Mouse (Mus musculus) c-Kit-positive CD71-negative TER-119-negative erythroid progenitor cells, embryonic 14.5 days (primary cell): ENCODE measurements around the gene Ntn5.
A peak's percentile ranks its signal among the peaks of the same experiment; 100 is the strongest.
"Not testable (repeated sequence)": the region's sequence is repeated elsewhere in the genome, so short reads cannot be mapped to it uniquely, and the experiment has no call there.

Experiments used
- DNase-seq: peaks from one replicate; pipeline ENCODE4 v3.0.0-alpha.2; 2013; ENCODE audit warnings: low read depth

Gene Ntn5

GRCm38 (mm10) chr7:45660746-45661478 is 22.9 kb upstream of the Ntn5 start:
- peak; percentile 30 for DNase-seq

DNA sequence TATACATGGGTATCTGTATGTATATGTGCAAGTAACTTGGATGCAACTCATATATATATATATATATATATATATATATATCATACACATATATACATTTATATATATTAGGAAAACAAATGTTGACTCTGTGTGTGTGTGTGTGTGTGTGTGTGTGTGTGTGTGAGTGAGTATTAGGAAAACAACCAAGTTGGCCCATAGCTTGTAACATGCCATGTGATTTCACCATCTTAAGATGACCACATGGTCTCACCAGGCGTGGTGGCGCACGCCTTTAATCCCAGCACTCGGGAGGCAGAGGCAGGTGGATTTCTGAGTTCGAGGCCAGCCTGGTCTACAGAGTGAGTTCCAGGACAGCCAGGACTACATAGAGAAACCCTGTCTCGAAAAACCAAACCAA is 22.1 kb upstream of the Ntn5 start:
- not testable (repeated sequence) for DNase-seq

GRCm38 (mm10) chr7:45665303-45666138 is 18.3 kb upstream of the Ntn5 start:
- DNase-seq: no peak

DNA sequence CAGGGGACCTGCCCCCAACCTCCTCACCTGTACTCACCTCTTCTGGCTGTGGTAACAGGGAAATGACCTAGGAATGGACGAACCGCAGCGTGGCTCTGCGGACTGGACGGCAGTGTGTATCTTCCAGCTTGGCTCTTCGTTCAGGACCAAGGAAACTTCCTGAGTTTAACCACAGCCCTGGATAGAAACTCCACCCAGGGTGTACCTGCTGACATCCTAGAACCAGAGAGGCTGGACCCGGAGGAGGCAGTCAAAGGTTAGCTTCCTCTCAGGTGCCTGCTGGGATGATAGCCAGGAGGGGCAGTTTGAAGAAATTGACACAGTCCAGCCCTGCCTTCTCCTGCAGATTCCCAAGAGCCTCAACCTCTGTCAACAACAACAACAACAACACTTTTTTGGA is 17.7 kb upstream of the Ntn5 start, which contains the start of gene Fut2:
Fut2 (minus strand) TSS at position 234 of the 400 bp plus-strand sequence.
- DNase-seq: no peak

DNA sequence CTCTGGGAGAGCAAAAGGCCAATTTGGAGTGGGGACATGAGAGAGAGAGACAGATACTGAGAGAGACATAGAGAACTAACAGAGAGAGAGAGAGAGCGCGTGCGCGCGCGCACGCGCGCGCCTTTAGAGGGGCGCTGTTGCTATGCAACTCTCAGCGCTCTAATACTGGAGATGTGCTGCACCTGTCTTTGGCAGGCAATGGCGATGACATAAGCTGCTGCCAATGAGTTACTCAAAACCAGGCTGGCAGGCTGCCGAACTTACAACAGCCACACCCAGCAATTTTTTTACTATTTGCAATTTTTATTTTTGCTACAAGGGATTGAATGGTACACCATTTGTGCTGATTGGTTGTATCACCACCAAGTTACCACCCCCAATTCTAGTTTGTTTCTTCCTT is 16.1 kb upstream of the Ntn5 start:
- no peak for DNase-seq

GRCm38 (mm10) chr7:45668921-45669320 is 14.9 kb upstream of the Ntn5 start:
- DNase-seq: no peak

DNA sequence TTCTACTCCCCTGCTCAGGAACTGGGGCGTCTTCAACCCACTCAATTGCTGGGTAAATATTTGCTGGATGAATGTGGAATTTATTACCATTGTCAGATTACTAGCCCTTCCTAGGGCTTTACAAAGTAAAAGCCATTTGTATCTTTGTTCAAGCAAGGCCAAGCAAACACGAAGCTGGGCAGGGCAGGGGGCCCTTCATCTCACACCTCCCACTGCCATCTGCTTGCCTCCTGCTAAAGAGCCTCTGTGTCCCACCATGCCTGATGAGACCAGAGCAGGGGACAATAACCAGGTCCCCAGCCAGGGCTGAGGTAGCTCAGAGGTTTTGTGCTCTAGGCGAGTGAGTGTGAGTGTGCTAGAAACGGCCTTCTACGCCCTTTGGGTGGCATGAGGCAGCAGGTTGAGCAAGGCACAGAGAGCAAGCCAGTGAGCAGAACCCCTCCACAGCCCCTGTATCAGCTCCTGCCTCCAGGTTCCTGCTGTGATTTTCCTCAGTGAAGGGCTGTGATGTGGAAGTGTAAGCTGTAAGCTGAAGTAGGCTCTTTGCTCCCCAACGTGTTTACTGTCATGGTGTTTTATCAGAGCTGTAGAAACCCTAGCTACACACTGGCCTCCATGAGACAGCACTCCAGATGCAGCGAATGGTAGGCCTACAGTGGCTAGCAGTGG is 6.1 kb upstream of the Ntn5 start:
- no peak for DNase-seq

DNA sequence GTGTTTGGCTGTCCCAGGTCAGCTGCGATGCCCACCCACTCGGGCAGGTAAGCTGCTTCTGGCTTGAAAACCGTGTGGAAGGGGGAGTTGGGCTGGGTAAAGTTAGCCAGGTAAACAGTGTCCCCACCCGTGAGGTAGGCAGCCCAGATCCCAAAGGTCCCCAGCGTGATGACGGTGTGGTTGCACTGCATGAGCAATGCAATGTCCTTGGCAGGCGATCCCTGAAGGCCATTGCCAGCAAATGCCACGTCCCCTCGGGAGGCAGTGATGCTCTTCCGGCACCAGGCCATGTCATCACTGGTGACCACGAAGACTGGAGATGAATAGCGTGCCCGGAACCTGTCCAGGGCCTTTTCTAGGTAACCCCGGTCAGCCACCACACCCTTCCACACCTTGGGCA is 5.3 kb upstream of the Ntn5 start:
- DNase-seq: no peak

DNA sequence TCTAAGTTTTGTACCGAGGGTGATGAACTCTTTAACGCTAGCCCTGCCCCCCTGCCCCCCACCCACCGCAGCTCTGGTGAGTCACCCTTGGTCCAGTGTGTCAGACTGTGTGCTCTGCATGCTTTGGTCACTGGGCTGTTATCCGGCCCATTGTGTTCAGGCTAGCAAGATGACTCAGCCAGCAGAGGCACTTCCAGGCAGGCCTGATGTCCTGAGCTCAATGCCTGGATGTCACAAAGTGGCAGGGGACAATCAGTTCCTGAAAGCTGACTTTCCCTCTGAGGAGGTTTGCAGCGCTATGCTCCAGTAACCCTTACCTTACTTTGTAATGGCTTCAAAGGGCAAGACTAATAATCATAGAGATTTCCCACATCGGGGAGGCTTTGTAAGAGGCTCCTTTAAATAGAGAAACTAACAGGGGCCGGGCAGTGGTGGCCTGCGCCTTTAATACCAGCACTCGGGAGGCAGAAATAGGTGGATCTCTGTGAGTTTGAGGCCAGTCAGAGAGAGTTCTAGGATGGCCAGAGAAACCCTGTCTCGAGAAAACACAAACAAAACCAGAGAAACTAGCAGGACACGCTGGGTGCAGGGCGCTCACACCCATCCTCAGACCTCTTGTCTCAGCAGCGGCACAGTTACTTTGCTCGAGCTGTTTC is 3.7 kb upstream of the Ntn5 start:
- no peak for DNase-seq

GRCm38 (mm10) chr7:45681046-45681736 is 2.6 kb upstream of the Ntn5 start:
- no peak for DNase-seq

DNA sequence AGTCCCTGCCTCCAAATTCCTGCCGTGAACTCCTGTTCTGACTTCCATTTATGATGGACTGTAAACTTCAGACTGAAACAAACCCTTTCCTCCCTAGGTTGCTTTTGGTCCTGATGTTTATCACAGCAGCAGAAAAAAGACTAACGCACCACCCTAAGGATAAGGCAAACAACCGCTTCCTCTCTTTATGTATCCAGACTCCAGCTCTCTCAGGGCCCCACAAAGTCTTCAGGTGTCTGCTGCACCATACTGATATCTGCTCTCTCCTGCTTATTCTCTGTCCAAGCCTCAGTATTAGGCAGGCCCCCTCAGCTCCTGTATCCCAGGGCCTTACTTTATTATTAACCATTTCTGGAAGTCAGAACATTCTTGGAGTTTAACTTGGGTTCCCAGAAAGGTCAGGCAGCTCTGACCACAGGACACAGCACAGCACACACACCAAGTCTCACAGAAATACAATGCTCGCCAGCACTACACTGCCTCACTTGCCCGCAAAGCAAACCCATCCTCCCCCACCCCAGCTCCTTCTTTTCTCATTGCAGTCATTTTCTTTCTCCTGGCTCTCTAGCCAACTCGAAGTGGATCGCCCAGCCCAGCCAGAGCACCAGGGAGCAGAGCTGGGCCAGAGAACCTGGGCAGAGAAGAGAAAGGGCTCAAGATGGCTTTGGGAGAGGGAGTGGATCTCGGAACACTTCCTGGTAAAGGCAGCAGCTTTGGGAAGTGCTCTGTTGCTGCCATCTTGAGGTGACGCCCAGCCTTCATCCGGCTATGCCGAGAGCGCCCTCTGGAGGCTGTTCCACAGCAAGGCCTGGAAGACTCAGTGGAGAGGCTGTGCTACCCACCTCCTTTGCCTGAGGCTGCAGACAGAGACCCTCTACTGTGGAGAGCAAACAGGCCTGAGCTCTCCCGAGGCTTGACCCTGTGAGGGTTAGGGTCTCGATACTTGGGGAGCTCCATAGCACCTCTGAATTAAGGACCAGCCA is 1.4 kb upstream of the Ntn5 start:
- DNase-seq: peak; percentile 87

- no peak for DNase-seq
Measured at GRCm38 (mm10) chr7:45685811-45686210, 2.0 kb downstream of the Ntn5 start.

- no peak for DNase-seq
Measured at GRCm38 (mm10) chr7:45686841-45687240, 3.0 kb downstream of the Ntn5 start.

GRCm38 (mm10) chr7:45689099-45689498 is 5.3 kb downstream of the Ntn5 start:
- DNase-seq: no peak

DNA sequence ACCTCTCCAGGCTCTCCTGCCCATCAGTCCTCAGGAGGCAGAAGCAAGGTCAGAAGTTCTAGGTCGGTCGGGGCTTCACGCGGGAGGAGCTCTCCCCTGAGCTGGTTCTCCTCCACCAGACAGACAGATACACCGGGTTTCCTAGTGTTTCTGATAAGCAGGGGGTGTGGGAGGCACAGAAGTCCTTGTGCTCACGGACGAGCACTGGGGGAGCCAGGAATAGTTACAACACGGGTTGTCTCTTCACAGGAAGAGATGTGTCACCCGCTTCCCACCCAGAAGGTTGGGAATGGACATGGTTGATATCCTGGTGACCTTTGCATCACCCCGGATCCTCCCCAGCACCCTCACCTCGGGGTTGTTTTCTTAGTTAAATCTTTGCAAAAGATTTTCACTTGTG is 6.0 kb downstream of the Ntn5 start:
- no peak for DNase-seq

DNA sequence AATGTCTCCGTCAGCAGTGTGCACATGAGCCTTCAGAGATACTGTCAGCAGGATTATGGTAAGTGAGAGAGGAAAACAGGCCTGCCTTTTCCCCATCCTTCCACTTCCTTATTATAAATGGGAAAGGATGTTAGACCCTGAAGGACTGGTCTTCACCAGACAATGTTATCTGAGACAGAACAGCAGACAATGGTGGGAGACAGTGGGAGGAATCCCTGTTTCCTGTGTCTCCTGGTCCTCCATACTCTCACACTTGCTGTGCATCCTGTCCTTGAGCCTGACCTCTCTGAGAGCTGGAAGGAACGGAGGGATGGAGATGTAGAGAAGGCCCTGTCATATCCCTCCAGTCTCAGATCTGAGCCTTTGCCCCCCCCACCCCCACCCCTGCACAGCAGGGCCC is 8.5 kb downstream of the Ntn5 start:
- DNase-seq: no peak

DNA sequence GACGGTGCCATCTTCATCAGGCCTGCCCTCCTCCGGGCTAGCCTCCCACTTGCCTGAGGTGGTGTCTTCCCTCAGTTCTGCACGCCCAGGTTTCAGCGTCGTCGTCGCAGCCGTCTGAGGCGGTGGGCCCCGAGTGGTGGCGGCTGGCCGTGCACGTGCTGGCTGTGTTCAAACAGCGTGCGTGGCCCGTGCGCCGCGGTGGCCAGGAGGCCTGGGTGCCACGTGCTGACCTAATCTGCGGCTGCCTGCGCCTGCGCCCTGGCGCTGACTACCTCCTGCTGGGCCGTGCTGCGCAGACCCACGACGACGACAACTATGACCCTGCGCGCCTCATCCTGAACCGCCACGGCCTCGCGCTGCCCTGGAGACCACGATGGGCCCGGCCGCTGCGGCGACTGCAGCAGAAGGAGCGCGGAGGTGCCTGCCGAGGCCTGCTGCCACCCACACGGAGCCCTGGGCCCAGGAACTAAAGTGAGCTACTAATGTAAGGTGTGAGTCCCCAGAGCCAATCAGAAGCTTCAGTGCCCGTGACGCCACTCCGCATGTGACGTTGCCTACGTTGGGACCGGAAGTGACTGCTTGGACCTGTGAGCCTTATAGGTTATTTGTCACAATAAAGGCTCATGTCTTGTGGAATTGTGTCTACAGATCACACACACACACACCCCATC is 10.2 kb downstream of the Ntn5 start, which contains the start of gene Sec1:
Sec1 (minus strand) TSS at position 482 of the 671 bp plus-strand sequence.
- DNase-seq: no peak

- no peak for DNase-seq
Measured at GRCm38 (mm10) chr7:45695098-45695497, 11.3 kb downstream of the Ntn5 start.

- no peak for DNase-seq
Measured at GRCm38 (mm10) chr7:45697894-45698293, 14.1 kb downstream of the Ntn5 start.
